Mouse (Mus musculus) hindbrain, postnatal 0 days (tissue): ENCODE measurements around the gene Tbc1d1. TPM values are rescaled to one million over a fixed set of nuclear protein-coding genes. Genes with fewer than 3 reads are reported as not detected.

Source experiments
- ATAC-seq: fragments of 200-750 bp; cut with Nextera tagmentation; 2 replicates; pipeline ENCODE4 v1.8.0; 2017; ENCODE audit warnings: mild to moderate bottlenecking, moderate TSS enrichment, moderate library complexity
- DNase-seq: peaks from one replicate; pipeline ENCODE4 v3.0.0-alpha.2; 2015; ENCODE audit warnings: low spot score
- H3K27ac ChIP-seq: fragments of 300-500 bp; sonication (generic); 2 replicates; pipeline ENCODE4 v1.5.1; 2014; ENCODE audit warnings: mild to moderate bottlenecking
- H3K27me3 ChIP-seq: fragments of 300-500 bp; sonication (generic); 2 replicates; pipeline ENCODE4 v1.6.1; 2014; ENCODE audit warnings: low read length, mixed read lengths; ENCODE audit not compliant: insufficient read depth
- H3K36me3 ChIP-seq: fragments of 300-500 bp; sonication (generic); 2 replicates; pipeline ENCODE4 v1.6.1; 2014; ENCODE audit warnings: low read length, mixed read lengths; ENCODE audit not compliant: insufficient read depth
- H3K4me1 ChIP-seq: fragments of 300-500 bp; sonication (generic); 2 replicates; pipeline ENCODE4 v1.6.1; 2014; ENCODE audit warnings: antibody characterized with exemption, low read length, mixed read lengths; ENCODE audit not compliant: insufficient read depth
- H3K4me2 ChIP-seq: fragments of 300-500 bp; sonication (generic); 2 replicates; pipeline ENCODE4 v1.6.1; 2014; ENCODE audit warnings: low read depth, mild to moderate bottlenecking, low read length, moderate library complexity, mixed read lengths
- H3K4me3 ChIP-seq: fragments of 300-500 bp; sonication (generic); 2 replicates; pipeline ENCODE4 v1.5.1; 2014; ENCODE audit warnings: low read length
- H3K9ac ChIP-seq: fragments of 300-500 bp; sonication (generic); replicated peaks from 2 replicates; pipeline ENCODE4 v1.6.1; 2014; ENCODE audit warnings: mild to moderate bottlenecking, low read length, moderate library complexity, mixed read lengths
- H3K9me3 ChIP-seq: fragments of 300-500 bp; sonication (generic); 2 replicates; pipeline ENCODE4 v1.6.1; 2016; ENCODE audit warnings: low read length, mixed read lengths
- CTCF ChIP-seq: IDR thresholded peaks from 2 replicates; pipeline ENCODE4 v1.5.1; 2016; ENCODE audit warnings: antibody characterized with exemption, control low read depth, low read depth
- WGBS: fragments of 180-500 bp; shearing (Covaris S2); extraction: QIAGEN DNeasy Blood & Tissue Kit; methylation state at CpG from one replicate; pipeline ENCODE4 v1.1.7; 2014; 5-methylcytosine and 5-hydroxymethylcytosine counted together
- polyA plus RNA-seq: library from polyadenylated mRNA; unstranded; fragments of >200 nt; fragmentation: Nextera tagmentation; extraction: Ambion mirVana; gene quantifications from 2 replicates; pipeline ENCODE4 v1.2.1, GENCODE M21; 2015
- total RNA-seq: library from RNA; depleted of rRNA; stranded (reverse); fragments of >200 nt; gene quantifications from 2 replicates; pipeline ENCODE4 v1.2.3, GENCODE M21; 2014

The Tbc1d1 gene
- total and polyA plus RNA-seq, 2 experiments from 2014 or later, result 7.2 to 19.2 TPM

GRCm38 (mm10) chr5:64373695-64374094 lies 217.6 kb downstream of the Tbc1d1 start:
- no peak overlapping the region for H3K9ac ChIP-seq
- no peaks in the 10 kb centered on the region for H3K9me3 ChIP-seq
- H3K4me3 ChIP-seq, result no peak overlapping the region
- H3K27ac ChIP-seq, result no peak overlapping the region
- no peaks in the 10 kb centered on the region for H3K27me3 ChIP-seq
- no peak for TF ChIP-seq CTCF
- DNase-seq (no peak), ATAC-seq (no peak)
- no peaks in the 10 kb centered on the region for H3K4me1 ChIP-seq
- 93% methylated on average over 5 of the region's 5 CpGs for WGBS
- H3K4me2 ChIP-seq, result no peak overlapping the region
- H3K36me3 ChIP-seq, result no peaks in the 10 kb centered on the region

- Histone ChIP-seq H3K4me2 (no peak overlapping the region), H3K9me3 (no peaks in the 10 kb centered on the region), H3K4me1 (no peaks in the 10 kb centered on the region), H3K4me3 (no peak overlapping the region), H3K27me3 (no peaks in the 10 kb centered on the region), H3K27ac (0 out of 2 replicates have a peak overlapping the region, but pooled peaks have one; percentile 11), H3K9ac (no peak overlapping the region), H3K36me3 (no peaks in the 10 kb centered on the region)
- WGBS, result 81% methylated on average over 3 of the region's 3 CpGs
- DNase-seq (no peak), ATAC-seq (no peak)
- TF ChIP-seq CTCF, result no peak
These were observed 219.7 kb downstream of the Tbc1d1 start for GRCm38 (mm10) chr5:64375851-64376250.

GRCm38 (mm10) chr5:64376466-64376865 lies 220.4 kb downstream of the Tbc1d1 start:
- Histone ChIP-seq H3K4me3 (no peak overlapping the region), H3K27ac (0 out of 2 replicates have a peak overlapping the region, but pooled peaks have one; percentile 11), H3K9me3 (no peaks in the 10 kb centered on the region), H3K4me2 (no peak overlapping the region), H3K36me3 (no peaks in the 10 kb centered on the region), H3K4me1 (peaks cover 5% of the 10 kb centered on the region; the same call in 1 of the 2 replicates), H3K9ac (no peak overlapping the region), H3K27me3 (no peaks in the 10 kb centered on the region)
- ATAC-seq, result no peak
- TF ChIP-seq CTCF, result no peak
- WGBS, result 65% methylated on average over 7 of the region's 7 CpGs
- DNase-seq, result no peak

- DNase-seq, result no peak
- WGBS, result 77% methylated on average over 8 of the region's 8 CpGs
- no peak overlapping the region for H3K4me3 ChIP-seq
- ATAC-seq, result no peak
- H3K4me2 ChIP-seq, result no peak overlapping the region
- no peak for TF ChIP-seq CTCF
- no peak overlapping the region for H3K9ac ChIP-seq
- H3K27ac ChIP-seq, result peak overlapping the region; percentile 11; the same call in 1 of the 2 replicates
- H3K36me3 ChIP-seq, result no peaks in the 10 kb centered on the region
- H3K9me3 ChIP-seq, result no peaks in the 10 kb centered on the region
- H3K27me3 ChIP-seq, result no peaks in the 10 kb centered on the region
- peaks cover 8% of the 10 kb centered on the region; the same call in 1 of the 2 replicates for H3K4me1 ChIP-seq
These were observed 221.6 kb downstream of the Tbc1d1 start for GRCm38 (mm10) chr5:64377705-64378104.

- 66% methylated on average over 13 of the region's 13 CpGs for WGBS
- Histone ChIP-seq H3K36me3 (no peaks in the 10 kb centered on the region), H3K4me2 (no peak overlapping the region), H3K9ac (no peak overlapping the region), H3K4me1 (peaks cover 9% of the 10 kb centered on the region; the same call in 1 of the 2 replicates), H3K4me3 (no peak overlapping the region), H3K27me3 (no peaks in the 10 kb centered on the region), H3K9me3 (no peaks in the 10 kb centered on the region), H3K27ac (peak overlapping the region; percentile 32)
- no peak for TF ChIP-seq CTCF
- DNase-seq (no peak), ATAC-seq (no peak)
These were observed 222.6 kb downstream of the Tbc1d1 start for GRCm38 (mm10) chr5:64378591-64379275.

- TF ChIP-seq CTCF, result no peak
- Histone ChIP-seq H3K4me1 (peaks cover 9% of the 10 kb centered on the region; the same call in 1 of the 2 replicates), H3K4me2 (no peak overlapping the region), H3K27ac (no peak overlapping the region), H3K4me3 (no peak overlapping the region), H3K27me3 (no peaks in the 10 kb centered on the region), H3K9me3 (no peaks in the 10 kb centered on the region), H3K9ac (no peak overlapping the region), H3K36me3 (no peaks in the 10 kb centered on the region)
- no peak for ATAC-seq
- 86% methylated on average over 5 of the region's 5 CpGs for WGBS
- no peak for DNase-seq
These were observed 223.7 kb downstream of the Tbc1d1 start for GRCm38 (mm10) chr5:64379829-64380228.

GRCm38 (mm10) chr5:64380698-64381375 lies 224.7 kb downstream of the Tbc1d1 start:
- no peaks in the 10 kb centered on the region for H3K9me3 ChIP-seq
- 0 out of 2 replicates have a peak, but pooled peaks have one; percentile 33 for ATAC-seq
- no peak overlapping the region for H3K4me2 ChIP-seq
- no peak overlapping the region for H3K27ac ChIP-seq
- H3K4me3 ChIP-seq, result no peak overlapping the region
- no peak for TF ChIP-seq CTCF
- H3K36me3 ChIP-seq, result no peaks in the 10 kb centered on the region
- H3K27me3 ChIP-seq, result no peaks in the 10 kb centered on the region
- H3K9ac ChIP-seq, result no peak overlapping the region
- WGBS, result 56% methylated on average over 11 of the region's 11 CpGs
- DNase-seq, result peak; percentile 41
- H3K4me1 ChIP-seq, result peaks cover 9% of the 10 kb centered on the region; the same call in 1 of the 2 replicates
